In genomic region chr9:73934844-73935243, GRCm38 (mm10) we compare ENCODE assay signal across 11 mouse cellular contexts. TPM values are rescaled to one million over a fixed set of nuclear protein-coding genes. Genes with fewer than 3 reads are reported as not detected.
A peak's percentile ranks its signal among the peaks of the same experiment; 100 is the strongest.
DNase-seq lines count a peak whose midpoint lies in the region; ATAC-seq lines count a peak whose summit lies in the region.
"Had no signal": no experiment of that assay in that cellular context is flagged by ENCODE, and none has a peak within 500 bp of the region (broad histone marks: within the 10 kb centered on the region; RNA-seq: fewer than 3 reads in every experiment).

No protein-coding gene starts in this region.

- DNase-seq in heart, postnatal 25 days (ENCODE audit: low spot score): no peak
- no peak for DNase-seq in lung, postnatal 25 days (ENCODE audit: low spot score)
- DNase-seq in cerebellum, adult 18-20 months: peak; percentile 70 to 72
- DNase-seq in retina, postnatal 7 days (ENCODE audit: low read depth, low spot score): peak; percentile 6
- no peak for DNase-seq in c-Kit-positive CD71-positive TER-119-positive erythroid progenitor cells, embryonic 14.5 days (ENCODE audit: low spot score)

- no peak overlapping the region for H3K27ac ChIP-seq in heart, embryonic 16.5 days (ENCODE audit: low read length)
- H3K27ac ChIP-seq in lung, embryonic 16.5 days (ENCODE audit: low read length): no peak overlapping the region
- H3K27ac ChIP-seq: macrophage; neural tube, embryonic 12.5 days had no signal

- WGBS in heart, embryonic 16.5 days: 25% methylated on average over 4 of the region's 4 CpGs
- WGBS in lung, embryonic 16.5 days: 36% methylated on average over 4 of the region's 4 CpGs

- H3K27me3 ChIP-seq in heart, embryonic 16.5 days (ENCODE audit: control insufficient read depth, insufficient read depth, low read length): no peaks in the 10 kb centered on the region
- H3K27me3 ChIP-seq in lung, embryonic 16.5 days (ENCODE audit: control insufficient read depth, insufficient read depth, low read depth, low read length): no peaks in the 10 kb centered on the region
- H3K27me3 ChIP-seq: neural tube, embryonic 12.5 days had no signal

- no peaks in the 10 kb centered on the region for H3K9me3 ChIP-seq in heart, embryonic 16.5 days (replicated peaks; ENCODE audit: control insufficient read depth, low read length)
- no peaks in the 10 kb centered on the region for H3K9me3 ChIP-seq in lung, embryonic 16.5 days (ENCODE audit: control insufficient read depth, low read length)
- H3K9me3 ChIP-seq: neural tube, embryonic 12.5 days had no signal

- intact Hi-C loops in heart, postnatal 25 days (cut with DNase I): no loop called here

- H3K4me3 ChIP-seq in heart, embryonic 16.5 days (ENCODE audit: low read length): no peak overlapping the region
- H3K4me3 ChIP-seq in lung, embryonic 16.5 days (ENCODE audit: low read length): no peak overlapping the region
- H3K4me3 ChIP-seq: neural tube, embryonic 12.5 days had no signal

- no peaks in the 10 kb centered on the region for H3K36me3 ChIP-seq in heart, embryonic 16.5 days (ENCODE audit: control insufficient read depth, insufficient read depth)
- no peaks in the 10 kb centered on the region for H3K36me3 ChIP-seq in lung, embryonic 16.5 days (ENCODE audit: control insufficient read depth, insufficient read depth, low read length)
- H3K36me3 ChIP-seq: neural tube, embryonic 12.5 days had no signal

- peaks cover 5% of the 10 kb centered on the region; the same call in 1 of the 2 replicates for H3K4me1 ChIP-seq in heart, embryonic 16.5 days (ENCODE audit: control insufficient read depth, insufficient read depth, low read length)
- no peaks in the 10 kb centered on the region for H3K4me1 ChIP-seq in lung, embryonic 16.5 days (replicated peaks; ENCODE audit: control insufficient read depth, insufficient read depth, low read length)
- H3K4me1 ChIP-seq: neural tube, embryonic 12.5 days had no signal

- peak; percentile 73 for ATAC-seq in heart, embryonic 16.5 days (replicated peaks; ENCODE audit: extremely low read depth, insufficient read depth, low FRiP score)
- peak; percentile 59; the same call in 1 of the 2 replicates for ATAC-seq in lung, embryonic 16.5 days (ENCODE audit: low read depth)
- ATAC-seq in monocyte, adult 5-6 weeks (replicated peaks; ENCODE audit: insufficient number of reproducible peaks, low FRiP score, low TSS enrichment, poor library complexity, severe bottlenecking): no peak
- ATAC-seq: intestine, embryonic 16.5 days had no signal

- H3K4me2 ChIP-seq in heart, embryonic 16.5 days (ENCODE audit: low read depth, low read length): no peak overlapping the region
- H3K4me2 ChIP-seq in lung, embryonic 16.5 days (ENCODE audit: low read depth, low read length): no peak overlapping the region
- H3K4me2 ChIP-seq: neural tube, embryonic 12.5 days had no signal

- no peak overlapping the region for H3K9ac ChIP-seq in heart, embryonic 16.5 days (ENCODE audit: low read length)
- no peak overlapping the region for H3K9ac ChIP-seq in lung, embryonic 16.5 days (ENCODE audit: low read length)
- H3K9ac ChIP-seq: neural tube, embryonic 12.5 days had no signal

RNA-seq across cellular contexts. Expression of gene Unc13c, which starts 33.9 kb away (rescaled TPM):
- polyA plus RNA-seq in heart, embryonic 16.5 days (2015; fragmentation: Nextera tagmentation; extraction: Ambion mirVana): 1.4 and 1.6 TPM in 2 replicates
- under 1 TPM; 0.22 to 0.23 TPM for total RNA-seq in heart, postnatal 25 days (2021)
- 0.18 and 0.21 TPM in 2 replicates for polyA plus RNA-seq in lung, embryonic 16.5 days (2015; fragmentation: Nextera tagmentation; extraction: Ambion mirVana)
- not detected in 3 replicates for total RNA-seq in monocyte, adult 5-6 weeks (2017)
- polyA plus RNA-seq: macrophage had no signal

Comparison
In these comparisons a context has a peak if more than half of its experiments do, and no peak if none do; other contexts are left out.
1. DNase-seq: peak in cerebellum, adult 18-20 months (2 of 2) and retina, postnatal 7 days (single experiment); none in heart, postnatal 25 days (single experiment), lung, postnatal 25 days (single experiment) and c-Kit-positive CD71-positive TER-119-positive erythroid progenitor cells, embryonic 14.5 days (single experiment).